Mouse (Mus musculus) forebrain, embryonic 15.5 days (tissue): Measurements from ENCODE around the gene Chd3. TPM values are rescaled to one million over a fixed set of nuclear protein-coding genes. Genes with fewer than 3 reads are reported as not detected.
"Not testable (repeated sequence)": the region's sequence is repeated elsewhere in the genome, so short reads cannot be mapped to it uniquely, and the experiment has no call there.

ENCODE experiments used
- ATAC-seq: fragments of 200-750 bp; cut with Nextera tagmentation; replicated peaks from 2 replicates; pipeline ENCODE4 v1.8.0; 2017; ENCODE audit warnings: mild to moderate bottlenecking, moderate TSS enrichment, moderate library complexity
- H3K27ac ChIP-seq: fragments of 300-500 bp; sonication (generic); replicated peaks from 2 replicates; pipeline ENCODE4 v1.5.1; 2015; ENCODE audit warnings: mild to moderate bottlenecking, inconsistent platforms
- H3K27me3 ChIP-seq: fragments of 300-500 bp; sonication (generic); 2 replicates; pipeline ENCODE4 v1.6.1; 2015; ENCODE audit warnings: inconsistent platforms
- H3K36me3 ChIP-seq: fragments of 300-500 bp; sonication (generic); 2 replicates; pipeline ENCODE4 v1.6.1; 2015; ENCODE audit warnings: mild to moderate bottlenecking, inconsistent platforms
- H3K4me1 ChIP-seq: fragments of 300-500 bp; sonication (generic); 2 replicates; pipeline ENCODE4 v1.6.1; 2015; ENCODE audit warnings: inconsistent platforms
- H3K4me2 ChIP-seq: fragments of 300-500 bp; sonication (generic); replicated peaks from 2 replicates; pipeline ENCODE4 v1.6.1; 2015; ENCODE audit warnings: mild to moderate bottlenecking, inconsistent platforms
- H3K4me3 ChIP-seq: fragments of 300-500 bp; sonication (generic); 2 replicates; pipeline ENCODE4 v1.5.1; 2015; ENCODE audit warnings: mild to moderate bottlenecking, inconsistent platforms
- H3K9ac ChIP-seq: fragments of 300-500 bp; sonication (generic); replicated peaks from 2 replicates; pipeline ENCODE4 v1.6.1; 2015; ENCODE audit warnings: mild to moderate bottlenecking, inconsistent platforms
- H3K9me3 ChIP-seq: fragments of 300-500 bp; sonication (generic); 2 replicates; pipeline ENCODE4 v1.6.1; 2016; ENCODE audit warnings: inconsistent platforms
- WGBS: fragments of 180-500 bp; shearing (Covaris S2); methylation state at CpG from one replicate; pipeline ENCODE4 v1.1.7; 2015; ENCODE audit warnings: mixed read lengths; 5-methylcytosine and 5-hydroxymethylcytosine counted together
- polyA plus RNA-seq: library from polyadenylated mRNA; unstranded; fragments of >200 nt; fragmentation: Nextera tagmentation; extraction: Ambion mirVana; gene quantifications from 2 replicates; pipeline ENCODE4 v1.2.1, GENCODE M21; 2015

Chd3 gene
- polyA plus RNA-seq, 1 experiment from 2014 or later: 127 TPM

DNA sequence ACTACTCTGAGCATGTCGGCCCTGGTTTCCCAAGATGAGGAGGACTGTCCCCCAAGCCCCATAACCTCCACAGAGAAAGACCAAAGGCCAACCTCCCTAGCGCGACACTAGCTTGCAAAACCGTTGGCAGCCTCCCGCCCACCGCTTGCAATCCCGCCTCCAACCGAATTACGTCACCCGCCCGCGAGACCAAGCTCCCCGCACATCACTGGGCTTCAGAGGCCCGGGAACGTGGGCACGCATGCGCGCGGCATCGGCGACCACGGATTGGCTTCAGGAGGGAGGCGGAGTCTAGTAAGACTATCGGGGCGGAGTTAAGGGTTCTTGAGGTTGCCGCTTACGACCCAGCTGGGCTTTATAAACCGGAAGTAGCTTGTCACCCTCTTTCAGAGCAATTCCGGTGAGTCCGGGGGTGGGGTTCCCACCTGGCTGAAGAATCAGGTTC is 45.5 kb downstream of the Chd3 start, which contains the start of the genes Cntrob and Trappc1:
Gene Cntrob, minus strand, starts transcription at position 109 of the 445 bp plus-strand sequence.
Gene Trappc1, plus strand, starts transcription at position 314 of the 445 bp plus-strand sequence.
- Histone ChIP-seq H3K4me1 (peaks cover 49% of the 10 kb centered on the region), H3K36me3 (peaks cover 5% of the 10 kb centered on the region), H3K27ac (peak within 1 kb of the TSS; percentile 86), H3K9ac (peak within 1 kb of the TSS; percentile 72), H3K27me3 (peaks cover 6% of the 10 kb centered on the region; the same call in 1 of the 2 replicates), H3K4me3 (peak within 1 kb of the TSS; percentile 59), H3K4me2 (peak within 1 kb of the TSS; percentile 78), H3K9me3 (no peaks in the 10 kb centered on the region)
- under 1% methylated on average over 30 of the region's 30 CpGs for WGBS
- peak; percentile 96 for ATAC-seq

GRCm38 (mm10) chr11:69322693-69323471 is 46.3 kb downstream of the Chd3 start:
- peaks cover 49% of the 10 kb centered on the region for H3K4me1 ChIP-seq
- H3K4me3 ChIP-seq: peak overlapping the region; percentile 59
- peak overlapping the region; percentile 67 for H3K4me2 ChIP-seq
- no peak for ATAC-seq
- peaks cover 6% of the 10 kb centered on the region; the same call in 1 of the 2 replicates for H3K27me3 ChIP-seq
- peak overlapping the region; percentile 72 for H3K9ac ChIP-seq
- H3K27ac ChIP-seq: peak overlapping the region; percentile 86
- H3K36me3 ChIP-seq: peaks cover 11% of the 10 kb centered on the region
- no peaks in the 10 kb centered on the region for H3K9me3 ChIP-seq
- 13% methylated on average over 18 of the region's 18 CpGs for WGBS

DNA sequence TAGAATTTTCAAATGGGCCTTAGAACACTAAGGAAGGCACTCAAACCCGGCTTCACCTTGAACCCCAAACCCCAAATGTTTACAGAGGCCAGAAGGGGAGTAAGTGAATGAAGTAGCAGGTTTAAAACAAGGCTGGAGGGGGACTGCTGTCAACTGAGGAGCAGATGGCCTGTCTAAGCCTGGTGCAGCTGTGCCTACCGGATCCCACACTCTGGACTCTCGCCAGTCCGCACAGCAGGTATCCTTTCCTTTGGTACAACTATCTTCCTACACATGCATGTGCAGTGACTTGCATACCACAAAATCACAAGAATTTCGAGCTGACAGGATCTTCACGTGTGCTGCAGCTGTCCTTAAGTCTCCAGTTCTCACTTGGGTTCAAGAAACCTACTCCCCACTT is 47.2 kb downstream of the Chd3 start:
- H3K27me3 ChIP-seq: peaks cover 1% of the 10 kb centered on the region; the same call in 1 of the 2 replicates
- H3K36me3 ChIP-seq: peaks cover 19% of the 10 kb centered on the region
- H3K9ac ChIP-seq: peak overlapping the region; percentile 72
- WGBS: 50% methylated on average over 6 of the region's 6 CpGs
- peak overlapping the region; percentile 59 for H3K4me3 ChIP-seq
- no peak for ATAC-seq
- peaks cover 46% of the 10 kb centered on the region for H3K4me1 ChIP-seq
- H3K4me2 ChIP-seq: peak overlapping the region; percentile 67
- H3K9me3 ChIP-seq: no peaks in the 10 kb centered on the region
- peak overlapping the region; percentile 21; the same call in 1 of the 2 replicates for H3K27ac ChIP-seq

GRCm38 (mm10) chr11:69321580-69321979 is 47.6 kb downstream of the Chd3 start:
- Histone ChIP-seq H3K27me3 (no peaks in the 10 kb centered on the region), H3K27ac (0 out of 2 replicates have a peak overlapping the region, but pooled peaks have one; percentile 21), H3K4me1 (peaks cover 42% of the 10 kb centered on the region), H3K4me3 (peak overlapping the region; percentile 59), H3K4me2 (peak overlapping the region; percentile 67; the same call in 1 of the 2 replicates), H3K36me3 (peaks cover 19% of the 10 kb centered on the region), H3K9ac (0 out of 2 replicates have a peak overlapping the region, but pooled peaks have one; percentile 72), H3K9me3 (no peaks in the 10 kb centered on the region)
- WGBS: 93% methylated on average over 6 of the region's 6 CpGs
- ATAC-seq: no peak

GRCm38 (mm10) chr11:69318000-69318399 is 51.2 kb downstream of the Chd3 start:
- H3K9ac ChIP-seq, H3K4me3 ChIP-seq, H3K9me3 ChIP-seq, ATAC-seq, H3K27me3 ChIP-seq, H3K4me2 ChIP-seq, H3K27ac ChIP-seq: not testable (repeated sequence)
- Histone ChIP-seq H3K36me3 (peaks cover 40% of the 10 kb centered on the region), H3K4me1 (peaks cover 16% of the 10 kb centered on the region)
- 89% methylated on average over 3 of the region's 3 CpGs for WGBS

- no peak overlapping the region for H3K9ac ChIP-seq
- no peaks in the 10 kb centered on the region; the same call in 1 of the 2 replicates for H3K4me1 ChIP-seq
- no peak overlapping the region for H3K27ac ChIP-seq
- H3K4me2 ChIP-seq: no peak overlapping the region
- H3K27me3 ChIP-seq: no peaks in the 10 kb centered on the region
- no peaks in the 10 kb centered on the region for H3K9me3 ChIP-seq
- ATAC-seq: no peak
- peaks cover 47% of the 10 kb centered on the region for H3K36me3 ChIP-seq
- WGBS: 97% methylated on average over 6 of the region's 6 CpGs
- no peak overlapping the region for H3K4me3 ChIP-seq
These were observed 52.8 kb downstream of the Chd3 start for GRCm38 (mm10) chr11:69316361-69316760.

DNA sequence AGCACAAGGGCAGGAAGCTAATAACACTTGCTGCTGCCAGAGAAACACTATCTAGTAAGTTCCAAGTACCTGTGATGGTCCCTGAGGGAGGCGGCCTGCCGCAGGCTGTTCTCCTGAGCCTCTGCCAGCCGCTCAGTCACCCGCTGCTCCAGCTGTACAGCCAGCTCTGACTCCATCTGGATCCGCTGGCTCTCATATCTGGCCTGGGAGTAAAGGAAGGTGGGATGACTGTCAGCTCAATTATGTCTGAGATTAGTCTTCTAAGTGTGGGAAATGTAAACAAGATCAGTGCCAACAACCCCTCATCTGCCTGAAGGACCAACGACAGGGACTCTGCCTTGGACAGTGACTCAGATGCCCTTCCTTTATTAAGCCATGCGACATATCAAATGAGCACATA is 57.9 kb downstream of the Chd3 start:
- Histone ChIP-seq H3K36me3 (peaks cover 72% of the 10 kb centered on the region), H3K4me2 (no peak overlapping the region), H3K27me3 (no peaks in the 10 kb centered on the region), H3K9me3 (no peaks in the 10 kb centered on the region), H3K9ac (no peak overlapping the region), H3K4me3 (no peak overlapping the region), H3K27ac (no peak overlapping the region), H3K4me1 (no peaks in the 10 kb centered on the region)
- WGBS: 75% methylated on average over 7 of the region's 7 CpGs
- no peak for ATAC-seq

DNA sequence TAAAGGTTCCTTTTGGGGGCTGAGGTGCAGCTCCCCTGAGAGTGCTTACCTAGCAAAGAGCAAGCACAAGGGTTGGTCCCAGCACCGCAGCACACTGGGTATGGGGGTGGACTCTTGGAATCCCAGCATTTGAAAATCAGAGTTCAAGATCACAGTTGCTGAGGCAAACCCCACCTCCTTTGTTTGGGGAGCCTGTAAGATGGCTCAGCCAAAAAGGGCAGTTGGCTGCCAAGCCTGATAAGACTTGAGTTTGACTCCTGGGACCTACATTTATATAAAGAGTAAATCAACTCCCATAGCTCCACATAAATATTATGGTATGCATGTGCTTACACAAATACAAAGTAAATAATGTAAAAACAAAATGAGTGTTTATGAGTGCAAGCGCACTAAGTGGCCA is 63.2 kb downstream of the Chd3 start:
- H3K9me3 ChIP-seq: no peaks in the 10 kb centered on the region
- no peak for ATAC-seq
- no peak overlapping the region for H3K27ac ChIP-seq
- no peak overlapping the region for H3K4me2 ChIP-seq
- no peak overlapping the region for H3K9ac ChIP-seq
- H3K4me3 ChIP-seq: no peak overlapping the region
- peaks cover 85% of the 10 kb centered on the region for H3K36me3 ChIP-seq
- 96% methylated on average over 2 of the region's 2 CpGs for WGBS
- H3K27me3 ChIP-seq: no peaks in the 10 kb centered on the region
- H3K4me1 ChIP-seq: no peaks in the 10 kb centered on the region

DNA sequence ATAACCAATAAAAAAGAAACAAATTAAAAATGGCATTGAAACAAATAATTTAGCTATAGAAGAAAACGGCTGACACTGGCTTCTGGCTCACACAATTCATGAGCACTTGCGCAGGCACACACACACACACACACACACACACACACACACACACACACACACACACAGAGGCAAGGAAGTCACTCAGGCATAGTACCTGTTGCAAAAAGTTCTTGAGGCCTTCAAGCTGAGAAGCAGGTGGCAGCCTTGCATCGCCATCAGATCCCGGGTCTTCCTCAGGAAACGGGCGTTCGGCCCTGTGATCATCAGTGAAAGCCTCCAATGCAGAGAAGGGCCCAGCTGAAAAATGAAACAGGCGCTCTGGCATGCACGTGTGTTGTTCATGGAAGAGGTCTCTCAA is 63.9 kb downstream of the Chd3 start:
- ATAC-seq: no peak

DNA sequence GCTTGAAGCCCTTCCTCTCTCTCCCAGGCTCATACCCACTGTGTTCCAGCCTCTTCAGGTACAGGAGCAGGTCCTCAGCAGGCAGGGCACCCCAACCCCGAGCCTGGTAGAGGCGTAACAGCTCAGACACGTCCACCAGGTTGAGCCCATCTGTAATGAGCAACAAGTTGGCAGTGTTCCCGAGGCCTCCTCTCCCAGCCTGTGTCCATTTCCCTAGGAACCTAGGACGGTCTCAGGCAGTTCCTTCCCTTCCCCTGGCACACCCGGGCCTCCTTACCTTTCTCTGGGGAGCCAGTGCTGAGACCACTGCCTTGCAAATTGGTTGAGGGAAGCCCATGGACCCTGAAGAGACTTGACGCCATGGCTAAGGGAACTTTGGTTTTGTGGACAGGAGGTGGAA is 66.4 kb downstream of the Chd3 start:
- no peaks in the 10 kb centered on the region for H3K4me1 ChIP-seq
- no peak overlapping the region for H3K4me2 ChIP-seq
- H3K27ac ChIP-seq: no peak overlapping the region
- H3K9me3 ChIP-seq: no peaks in the 10 kb centered on the region
- no peaks in the 10 kb centered on the region for H3K27me3 ChIP-seq
- H3K36me3 ChIP-seq: peaks cover 67% of the 10 kb centered on the region
- no peak overlapping the region for H3K9ac ChIP-seq
- no peak for ATAC-seq
- 85% methylated on average over 7 of the region's 7 CpGs for WGBS
- no peak overlapping the region for H3K4me3 ChIP-seq

More for the DNA sequence above, 63.9 kb downstream of the Chd3 start:
- no peak overlapping the region for H3K4me2 ChIP-seq
- no peaks in the 10 kb centered on the region for H3K4me1 ChIP-seq
- 91% methylated on average over 9 of the region's 9 CpGs for WGBS
- H3K27me3 ChIP-seq: no peaks in the 10 kb centered on the region
- H3K36me3 ChIP-seq: peaks cover 77% of the 10 kb centered on the region
- no peaks in the 10 kb centered on the region for H3K9me3 ChIP-seq
- no peak overlapping the region for H3K27ac ChIP-seq
- no peak overlapping the region for H3K9ac ChIP-seq
- H3K4me3 ChIP-seq: no peak overlapping the region

DNA sequence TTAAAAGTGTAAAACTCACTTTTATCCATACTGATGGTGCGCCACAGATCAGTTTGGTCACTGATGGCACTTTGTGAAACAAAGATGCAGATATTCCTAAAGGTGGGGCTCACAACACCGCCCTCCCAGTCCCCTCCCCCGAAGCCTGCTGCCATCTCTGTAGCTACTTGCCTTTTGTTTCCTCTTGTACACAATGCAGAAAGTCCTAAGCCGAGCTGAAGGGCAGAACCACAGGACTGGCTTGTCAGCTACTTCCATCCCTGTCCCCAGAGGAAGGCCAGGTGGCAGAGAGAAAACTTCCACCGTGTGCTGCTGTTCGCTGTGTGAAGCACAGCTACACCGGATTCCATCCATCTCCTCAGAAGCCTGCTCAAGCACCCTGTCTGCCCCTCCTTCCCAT is 71.0 kb downstream of the Chd3 start:
- no peaks in the 10 kb centered on the region for H3K4me1 ChIP-seq
- H3K9me3 ChIP-seq: no peaks in the 10 kb centered on the region
- H3K27me3 ChIP-seq: no peaks in the 10 kb centered on the region
- H3K9ac ChIP-seq: no peak overlapping the region
- 73% methylated on average over 7 of the region's 7 CpGs for WGBS
- no peak for ATAC-seq
- no peak overlapping the region for H3K27ac ChIP-seq
- H3K4me3 ChIP-seq: no peak overlapping the region
- H3K4me2 ChIP-seq: no peak overlapping the region
- peaks cover 30% of the 10 kb centered on the region for H3K36me3 ChIP-seq

- Histone ChIP-seq H3K27me3 (no peaks in the 10 kb centered on the region), H3K4me2 (no peak overlapping the region), H3K4me3 (no peak overlapping the region), H3K36me3 (peaks cover 26% of the 10 kb centered on the region), H3K4me1 (no peaks in the 10 kb centered on the region), H3K9ac (no peak overlapping the region), H3K9me3 (no peaks in the 10 kb centered on the region), H3K27ac (no peak overlapping the region)
- 88% methylated on average over 2 of the region's 2 CpGs for WGBS
- ATAC-seq: no peak
These were observed 71.4 kb downstream of the Chd3 start for GRCm38 (mm10) chr11:69297799-69298198.
